In genomic region chr10:8787221-8787620, GRCm38 (mm10) we compare ENCODE assay signal across 17 mouse cellular contexts.
DNase-seq lines count a peak whose midpoint lies in the region; ATAC-seq and TF ChIP-seq lines count a peak whose summit lies in the region.
"Had no signal": no experiment of that assay in that cellular context is flagged by ENCODE, and none has a peak within 500 bp of the region (broad histone marks: within the 10 kb centered on the region; RNA-seq: fewer than 3 reads in every experiment).

No protein-coding gene starts in this region.

- no peak for DNase-seq in layer of hippocampus, adult 2 months (ENCODE audit: low spot score in 2 of 2)
- DNase-seq in layer of hippocampus, adult 9-10 months (ENCODE audit: low spot score): no peak
- DNase-seq in kidney, postnatal 25 days: peak; percentile 18 to 65
- DNase-seq in stomach, postnatal 0 days (ENCODE audit: low spot score): no peak
- no peak for DNase-seq in heart, postnatal 10 days
- DNase-seq: adrenal gland, postnatal 36 days; cerebellum, adult 9-10 months; heart, postnatal 36 days; layer of hippocampus, adult 9-11 months; lung, postnatal 10 days; thymus, postnatal 14 days had no signal

- TF ChIP-seq CTCF in layer of hippocampus, adult 2 months (conservative IDR thresholded peaks at IDR 0.05): no peak
- TF ChIP-seq CTCF in stomach, postnatal 0 days (IDR thresholded peaks at IDR 0.05; ENCODE audit: low read depth): no peak

- H3K4me2 ChIP-seq in intestine, embryonic 15.5 days (replicated peaks): no peak overlapping the region
- H3K4me2 ChIP-seq in intestine, embryonic 16.5 days (ENCODE audit: low read depth, low read length): no peak overlapping the region
- H3K4me2 ChIP-seq in stomach, postnatal 0 days (replicated peaks; ENCODE audit: low read depth): no peak overlapping the region
- H3K4me2 ChIP-seq: hindbrain, embryonic 15.5 days; midbrain, embryonic 12.5 days had no signal

- peaks cover 9% of the 10 kb centered on the region; the same call in 1 of the 2 replicates for H3K4me1 ChIP-seq in intestine, embryonic 15.5 days (replicated peaks)
- H3K4me1 ChIP-seq in intestine, embryonic 16.5 days (ENCODE audit: control insufficient read depth, insufficient read depth, low read length): peaks cover 10% of the 10 kb centered on the region; the same call in 1 of the 2 replicates
- no peaks in the 10 kb centered on the region for H3K4me1 ChIP-seq in stomach, postnatal 0 days (replicated peaks; ENCODE audit: control insufficient read depth, insufficient read depth)

- H3K9ac ChIP-seq in intestine, embryonic 15.5 days: no peak overlapping the region
- no peak overlapping the region for H3K9ac ChIP-seq in intestine, embryonic 16.5 days (ENCODE audit: low read depth, low read length)
- no peak overlapping the region for H3K9ac ChIP-seq in stomach, postnatal 0 days (ENCODE audit: low read length)
- H3K9ac ChIP-seq: hindbrain, embryonic 15.5 days; midbrain, embryonic 12.5 days had no signal

- WGBS in intestine, embryonic 15.5 days: 62% methylated on average over 2 of the region's 2 CpGs
- WGBS in intestine, embryonic 16.5 days: 62% methylated on average over 2 of the region's 2 CpGs
- 47% methylated on average over 2 of the region's 2 CpGs for WGBS in stomach, postnatal 0 days

- intact Hi-C loops in heart, postnatal 10 days (cut with DNase I): no loop called here

- ATAC-seq in intestine, embryonic 15.5 days: peak; percentile 65
- no peak for ATAC-seq in intestine, embryonic 16.5 days
- ATAC-seq in stomach, postnatal 0 days (ENCODE audit: low FRiP score, low TSS enrichment): peak; percentile 78
- ATAC-seq: forebrain, embryonic 16.5 days had no signal

- H3K4me3 ChIP-seq in intestine, embryonic 15.5 days (replicated peaks): no peak overlapping the region
- no peak overlapping the region for H3K4me3 ChIP-seq in intestine, embryonic 16.5 days (ENCODE audit: low read length)
- H3K4me3 ChIP-seq in layer of hippocampus, adult 2 months: no peak overlapping the region
- no peak overlapping the region for H3K4me3 ChIP-seq in stomach, postnatal 0 days (ENCODE audit: low read depth, low read length)
- H3K4me3 ChIP-seq: forebrain, embryonic 10.5 days; hindbrain, embryonic 15.5 days; midbrain, embryonic 12.5 days had no signal

- no peak overlapping the region for H3K27ac ChIP-seq in intestine, embryonic 15.5 days
- no peak overlapping the region for H3K27ac ChIP-seq in intestine, embryonic 16.5 days (ENCODE audit: low read length)
- H3K27ac ChIP-seq in layer of hippocampus, adult 2 months: peak overlapping the region; percentile 48; the same call in 1 of the 2 replicates
- H3K27ac ChIP-seq in stomach, postnatal 0 days (replicated peaks): no peak overlapping the region
- H3K27ac ChIP-seq: hindbrain, embryonic 15.5 days; midbrain, embryonic 12.5 days had no signal

- no peaks in the 10 kb centered on the region for H3K9me3 ChIP-seq in intestine, embryonic 15.5 days
- no peaks in the 10 kb centered on the region for H3K9me3 ChIP-seq in intestine, embryonic 16.5 days (ENCODE audit: control insufficient read depth, low read length)
- no peaks in the 10 kb centered on the region for H3K9me3 ChIP-seq in stomach, postnatal 0 days (ENCODE audit: control insufficient read depth, low read length)
- H3K9me3 ChIP-seq: forebrain, embryonic 10.5 days; hindbrain, embryonic 15.5 days; midbrain, embryonic 12.5 days had no signal

- no peak for TF ChIP-seq EP300 in stomach, postnatal 0 days (optimal IDR thresholded peaks at IDR 0.05)

- H3K27me3 ChIP-seq in intestine, embryonic 15.5 days (replicated peaks): no peaks in the 10 kb centered on the region
- H3K27me3 ChIP-seq in intestine, embryonic 16.5 days (replicated peaks; ENCODE audit: control insufficient read depth, insufficient read depth, low read length): no peaks in the 10 kb centered on the region
- H3K27me3 ChIP-seq in stomach, postnatal 0 days (ENCODE audit: control insufficient read depth, insufficient read depth, low read length): no peaks in the 10 kb centered on the region
- H3K27me3 ChIP-seq: hindbrain, embryonic 15.5 days; midbrain, embryonic 12.5 days had no signal

- 0 out of 2 replicates have a peak, but pooled peaks cover 5% of the 10 kb centered on the region for H3K36me3 ChIP-seq in intestine, embryonic 15.5 days
- H3K36me3 ChIP-seq in intestine, embryonic 16.5 days (ENCODE audit: control insufficient read depth, insufficient read depth, low read length): no peaks in the 10 kb centered on the region; the same call in 1 of the 2 replicates
- H3K36me3 ChIP-seq in stomach, postnatal 0 days (ENCODE audit: control insufficient read depth, insufficient read depth, low read length): 0 out of 2 replicates have a peak, but pooled peaks cover 5% of the 10 kb centered on the region
- H3K36me3 ChIP-seq: hindbrain, embryonic 15.5 days had no signal

Comparison
In these comparisons a context has a peak if more than half of its experiments do, and no peak if none do; other contexts are left out.
1. DNase-seq: peak in kidney, postnatal 25 days (2 of 2); none in layer of hippocampus, adult 2 months (0 of 2), layer of hippocampus, adult 9-10 months (single experiment), stomach, postnatal 0 days (single experiment) and heart, postnatal 10 days (0 of 2).